Mouse (Mus musculus) myocyte (in vitro differentiated cells): Measurements from ENCODE around the gene Hist1h2ai.
"Not testable (repeated sequence)": the region's sequence is repeated elsewhere in the genome, so short reads cannot be mapped to it uniquely, and the experiment has no call there.

Experiments used
- CEBPB ChIP-seq: IDR thresholded peaks from 2 replicates; pipeline ENCODE4 v1.6.1; 2011; ENCODE audit warnings: mild to moderate bottlenecking, moderate library complexity; ENCODE audit not compliant: poor library complexity, insufficient read depth, severe bottlenecking
- E2F4 ChIP-seq: IDR thresholded peaks from one replicate; pipeline ENCODE4 v1.6.1; 2011; ENCODE audit warnings: mild to moderate bottlenecking, control low read depth, moderate library complexity; ENCODE audit not compliant: insufficient read depth
- MAX ChIP-seq: IDR thresholded peaks from one replicate; pipeline ENCODE4 v1.6.1; 2011; ENCODE audit warnings: low read depth, mild to moderate bottlenecking, control low read depth
- MYOD1 ChIP-seq, 3 experiments: IDR thresholded peaks; one replicate each; pipeline ENCODE4 v1.6.1; 2011; ENCODE audit warnings: control low read depth in 2 of 3, low read depth in 2 of 3, mild to moderate bottlenecking in 2 of 3, moderate library complexity in 1 of 3; ENCODE audit not compliant: insufficient read length in 2 of 3, control insufficient read depth in 1 of 3
- MYOG ChIP-seq, 3 experiments: IDR thresholded peaks; one replicate each; pipeline ENCODE4 v1.6.1; 2011; ENCODE audit warnings: control low read depth in 2 of 3, low read depth in 2 of 3, mild to moderate bottlenecking in 2 of 3; ENCODE audit not compliant: insufficient read length in 2 of 3, control insufficient read depth in 1 of 3, insufficient read depth in 1 of 3
- POLR2A ChIP-seq: IDR thresholded peaks from one replicate; pipeline ENCODE4 v1.6.1; 2011; ENCODE audit warnings: low read depth, mild to moderate bottlenecking, control low read depth, moderate library complexity; ENCODE audit not compliant: insufficient read length
- POLR2AphosphoS2 ChIP-seq: IDR thresholded peaks from one replicate; pipeline ENCODE4 v1.6.1; 2011; ENCODE audit warnings: low read depth, control low read depth; ENCODE audit not compliant: insufficient read length
- REST ChIP-seq: IDR thresholded peaks from one replicate; pipeline ENCODE4 v1.6.1; 2011; ENCODE audit warnings: mild to moderate bottlenecking, control low read depth, moderate library complexity; ENCODE audit not compliant: insufficient read depth, insufficient read length
- SRF ChIP-seq: IDR thresholded peaks from one replicate; pipeline ENCODE4 v1.6.1; 2011; ENCODE audit warnings: low read depth; ENCODE audit not compliant: control insufficient read depth, insufficient read length
- TCF12 ChIP-seq: IDR thresholded peaks from one replicate; pipeline ENCODE4 v1.6.1; 2011; ENCODE audit warnings: mild to moderate bottlenecking, control low read depth; ENCODE audit not compliant: poor library complexity, insufficient read depth, severe bottlenecking
- TCF3 ChIP-seq: IDR thresholded peaks from one replicate; pipeline ENCODE4 v1.6.1; 2011; ENCODE audit warnings: low read depth, control low read depth; ENCODE audit not compliant: insufficient read length
- USF1 ChIP-seq: IDR thresholded peaks from one replicate; pipeline ENCODE4 v1.6.1; 2011; ENCODE audit warnings: low read depth, mild to moderate bottlenecking, control low read depth, moderate library complexity

DNA sequence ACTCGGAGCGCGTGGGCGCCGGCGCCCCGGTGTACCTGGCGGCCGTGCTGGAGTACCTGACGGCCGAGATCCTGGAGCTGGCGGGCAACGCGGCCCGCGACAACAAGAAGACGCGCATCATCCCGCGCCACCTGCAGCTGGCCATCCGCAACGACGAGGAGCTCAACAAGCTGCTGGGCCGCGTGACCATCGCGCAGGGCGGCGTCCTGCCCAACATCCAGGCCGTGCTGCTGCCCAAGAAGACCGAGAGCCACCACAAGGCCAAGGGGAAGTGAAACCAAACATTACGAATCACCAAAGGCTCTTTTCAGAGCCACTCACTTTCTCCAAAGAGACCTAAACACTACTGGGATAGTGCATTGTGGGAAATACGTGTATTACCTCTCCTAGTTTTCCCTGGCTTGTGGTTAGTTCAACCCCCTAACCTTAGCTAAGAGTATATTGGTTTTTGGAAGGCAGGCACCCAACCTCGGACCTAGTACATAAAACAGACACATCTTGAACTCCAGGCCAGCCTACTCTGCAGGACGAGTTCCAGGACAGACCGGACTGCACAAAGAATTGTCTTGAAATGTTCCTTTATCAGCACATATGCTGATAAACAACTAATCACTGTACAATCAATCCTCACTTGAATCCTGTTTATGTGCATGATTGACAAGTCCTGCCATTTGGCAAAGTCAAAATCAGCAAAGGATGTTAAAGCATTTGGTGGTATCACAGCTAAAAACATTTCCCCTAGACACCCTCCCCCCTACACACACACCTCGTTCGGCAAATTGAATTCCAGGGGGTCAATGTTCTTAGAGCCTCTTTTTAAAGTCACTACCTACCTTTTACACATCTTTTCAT lies 544 bp downstream of the Hist1h2ai start:
- TF ChIP-seq POLR2A (peak; percentile 60), POLR2AphosphoS2 (peak; percentile 82)
- not testable (repeated sequence) for TF ChIP-seq TCF12; MYOG (IDR thresholded peaks at IDR 0.05; ENCODE audit: control insufficient read depth in 1 of 3, insufficient read depth in 1 of 3, insufficient read length in 2 of 3, low read depth in 2 of 3); CEBPB; E2F4; MYOD1 (IDR thresholded peaks at IDR 0.05; ENCODE audit: control insufficient read depth in 1 of 3, insufficient read length in 2 of 3, low read depth in 2 of 3); USF1; MAX; SRF; TCF3; REST
